Mouse (Mus musculus) lung, embryonic 15.5 days (tissue): ENCODE results near the gene Hnrnph2. TPM values are rescaled to one million over a fixed set of nuclear protein-coding genes. Genes with fewer than 3 reads are reported as not detected.

Source experiments
- ATAC-seq: fragments of 200-750 bp; cut with Nextera tagmentation; 2 replicates; pipeline ENCODE4 v1.8.0; 2017; ENCODE audit warnings: moderate number of reproducible peaks, borderline replicate concordance; ENCODE audit not compliant: low FRiP score, low TSS enrichment; ENCODE audit errors: extremely low read depth
- H3K27ac ChIP-seq: fragments of 300-500 bp; sonication (generic); 2 replicates; pipeline ENCODE4 v1.5.1; 2015; ENCODE audit warnings: moderate library complexity, mild to moderate bottlenecking, inconsistent platforms
- H3K27me3 ChIP-seq: fragments of 300-500 bp; sonication (generic); 2 replicates; pipeline ENCODE4 v1.6.1; 2015; ENCODE audit warnings: inconsistent platforms
- H3K36me3 ChIP-seq: fragments of 300-500 bp; sonication (generic); 2 replicates; pipeline ENCODE4 v1.6.1; 2015; ENCODE audit warnings: inconsistent platforms
- H3K4me1 ChIP-seq: fragments of 300-500 bp; sonication (generic); 2 replicates; pipeline ENCODE4 v1.6.1; 2015; ENCODE audit warnings: inconsistent platforms
- H3K4me2 ChIP-seq: fragments of 300-500 bp; sonication (generic); 2 replicates; pipeline ENCODE4 v1.6.1; 2015; ENCODE audit warnings: inconsistent platforms, mild to moderate bottlenecking, moderate library complexity
- H3K4me3 ChIP-seq: fragments of 300-500 bp; sonication (generic); 2 replicates; pipeline ENCODE4 v1.5.1; 2015; ENCODE audit warnings: mild to moderate bottlenecking, inconsistent platforms
- H3K9ac ChIP-seq: fragments of 300-500 bp; sonication (generic); 2 replicates; pipeline ENCODE4 v1.6.1; 2015; ENCODE audit warnings: inconsistent platforms
- H3K9me3 ChIP-seq: fragments of 300-500 bp; sonication (generic); 2 replicates; pipeline ENCODE4 v1.6.1; 2016; ENCODE audit warnings: inconsistent platforms
- WGBS: fragments of 180-500 bp; shearing (Covaris S2); methylation state at CpG from one replicate; pipeline ENCODE4 v1.1.7; 2015; 5-methylcytosine and 5-hydroxymethylcytosine counted together
- polyA plus RNA-seq: library from polyadenylated mRNA; unstranded; fragments of >200 nt; fragmentation: Nextera tagmentation; extraction: Ambion mirVana; gene quantifications from 2 replicates; pipeline ENCODE4 v1.2.1, GENCODE M21; 2015

Gene Hnrnph2
- polyA plus RNA-seq, 1 experiment from 2014 or later: 168 TPM

GRCm38 (mm10) chrX:134620254-134620865 lies 19.4 kb downstream of the Hnrnph2 start:
- Histone ChIP-seq H3K9me3 (no peaks in the 10 kb centered on the region), H3K36me3 (no peaks in the 10 kb centered on the region), H3K4me2 (no peak overlapping the region), H3K27me3 (no peaks in the 10 kb centered on the region), H3K4me3 (no peak overlapping the region), H3K9ac (no peak overlapping the region), H3K4me1 (no peaks in the 10 kb centered on the region), H3K27ac (no peak overlapping the region)
- 50% methylated on average over 8 of the region's 8 CpGs for WGBS
- ATAC-seq: no peak

DNA sequence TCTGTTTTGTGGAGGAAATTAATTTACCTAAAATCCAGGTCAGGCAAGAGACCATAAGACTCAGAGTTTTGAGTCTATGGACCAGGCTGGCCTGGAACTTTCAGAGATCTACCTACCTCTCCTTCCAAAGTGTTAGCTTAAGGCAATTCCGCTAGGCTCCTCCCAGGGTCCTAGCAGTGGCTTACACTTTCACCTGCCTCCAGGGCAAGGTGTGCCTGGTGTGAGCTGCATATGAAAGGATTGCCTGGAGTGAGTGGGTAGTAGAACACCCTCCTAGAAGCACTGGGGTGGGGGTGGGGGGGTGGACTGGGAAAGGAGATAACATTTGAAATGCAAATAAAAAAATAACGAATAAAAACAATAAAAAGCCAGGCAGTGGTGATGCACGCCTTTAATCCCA lies 20.7 kb downstream of the Hnrnph2 start:
- no peaks in the 10 kb centered on the region for H3K9me3 ChIP-seq
- whole genome bisulfite sequencing: 72% methylated on average over 3 of the region's 3 CpGs
- no peak for ATAC-seq

DNA sequence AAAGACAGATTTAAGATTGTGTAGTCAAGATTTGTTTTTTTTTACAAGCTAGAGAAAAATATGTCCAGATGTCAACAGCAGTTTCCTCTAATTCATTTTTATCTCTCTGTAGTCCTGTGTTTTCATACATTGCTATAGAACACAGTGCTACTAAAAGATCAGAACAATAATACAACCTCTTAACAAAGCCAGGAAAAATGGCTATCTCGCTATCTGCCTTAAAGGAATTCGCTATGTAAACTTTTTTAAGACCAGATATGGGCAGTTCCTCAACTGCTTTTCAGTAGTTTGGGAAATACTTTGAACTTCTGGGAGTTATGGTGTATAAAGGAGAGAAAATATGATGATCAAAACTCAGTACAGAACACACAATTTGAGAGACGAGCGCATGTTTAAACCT lies 22.4 kb downstream of the Hnrnph2 start:
- Histone ChIP-seq H3K9me3 (no peaks in the 10 kb centered on the region), H3K9ac (no peak overlapping the region), H3K4me3 (no peak overlapping the region), H3K27me3 (no peaks in the 10 kb centered on the region), H3K27ac (no peak overlapping the region), H3K36me3 (no peaks in the 10 kb centered on the region), H3K4me1 (no peaks in the 10 kb centered on the region), H3K4me2 (no peak overlapping the region)
- 51% methylated on average over 4 of the region's 4 CpGs for WGBS
- ATAC-seq: no peak

More for the DNA sequence above, 20.7 kb downstream of the Hnrnph2 start:
- Histone ChIP-seq H3K4me1 (no peaks in the 10 kb centered on the region), H3K36me3 (no peaks in the 10 kb centered on the region), H3K4me2 (no peak overlapping the region), H3K27ac (no peak overlapping the region), H3K27me3 (no peaks in the 10 kb centered on the region), H3K9ac (no peak overlapping the region), H3K4me3 (no peak overlapping the region)

DNA sequence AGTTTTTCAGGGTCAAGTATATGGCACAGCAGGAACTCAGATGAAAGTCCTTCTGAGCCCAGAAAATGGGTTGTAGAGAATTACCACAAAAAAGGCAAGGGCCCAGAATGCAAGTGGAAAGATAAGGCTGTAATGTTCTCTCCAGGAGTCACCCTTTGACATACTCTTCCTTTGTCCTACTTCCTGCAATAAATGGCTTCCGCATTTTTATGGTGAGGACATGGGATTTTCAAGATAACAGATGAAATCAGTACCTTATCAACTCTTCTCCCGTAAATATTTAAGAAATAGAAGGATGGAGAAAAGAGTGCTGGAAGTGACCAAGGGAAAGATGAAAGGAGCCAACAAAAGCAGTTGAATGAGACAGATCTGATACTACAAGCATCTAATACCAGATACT lies 27.2 kb downstream of the Hnrnph2 start:
- Histone ChIP-seq H3K36me3 (no peaks in the 10 kb centered on the region), H3K9ac (no peak overlapping the region), H3K4me3 (no peak overlapping the region), H3K4me1 (no peaks in the 10 kb centered on the region), H3K4me2 (no peak overlapping the region), H3K27me3 (no peaks in the 10 kb centered on the region), H3K9me3 (no peaks in the 10 kb centered on the region), H3K27ac (no peak overlapping the region)
- WGBS: 67% methylated on average over 2 of the region's 2 CpGs
- no peak for ATAC-seq

DNA sequence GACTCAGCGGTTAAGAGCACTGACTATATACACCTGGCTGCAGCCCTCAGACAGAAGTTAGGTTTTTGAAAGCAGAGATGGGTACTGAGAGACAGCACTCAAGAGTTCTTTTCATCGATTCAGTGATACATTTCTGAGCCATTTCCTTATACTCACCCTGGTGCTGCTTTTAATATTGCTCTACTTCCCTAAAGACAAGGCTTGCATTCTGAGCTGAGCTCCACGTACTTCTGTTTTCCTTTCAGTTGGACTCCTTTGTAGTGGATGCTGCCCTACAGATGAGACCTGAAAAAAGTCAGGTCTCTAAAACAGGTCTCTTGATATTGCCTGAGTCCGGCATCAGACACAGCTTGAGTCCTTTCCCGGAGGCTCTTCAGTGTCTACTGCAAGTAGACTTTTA lies 31.7 kb downstream of the Hnrnph2 start:
- Histone ChIP-seq H3K27me3 (no peaks in the 10 kb centered on the region), H3K9ac (no peak overlapping the region), H3K9me3 (no peaks in the 10 kb centered on the region), H3K4me2 (no peak overlapping the region), H3K4me1 (no peaks in the 10 kb centered on the region), H3K36me3 (no peaks in the 10 kb centered on the region), H3K27ac (no peak overlapping the region), H3K4me3 (no peak overlapping the region)
- no peak for ATAC-seq
- 85% methylated on average over 5 of the region's 5 CpGs for WGBS

- H3K4me2 ChIP-seq: no peak overlapping the region
- 32% methylated on average over 3 of the region's 3 CpGs for WGBS
- H3K27me3 ChIP-seq: no peaks in the 10 kb centered on the region
- H3K36me3 ChIP-seq: no peaks in the 10 kb centered on the region
- no peak for ATAC-seq
- no peak overlapping the region for H3K9ac ChIP-seq
- no peaks in the 10 kb centered on the region for H3K9me3 ChIP-seq
- no peaks in the 10 kb centered on the region for H3K4me1 ChIP-seq
- H3K27ac ChIP-seq: no peak overlapping the region
- no peak overlapping the region for H3K4me3 ChIP-seq
These were observed 34.1 kb downstream of the Hnrnph2 start for GRCm38 (mm10) chrX:134635111-134635510.

DNA sequence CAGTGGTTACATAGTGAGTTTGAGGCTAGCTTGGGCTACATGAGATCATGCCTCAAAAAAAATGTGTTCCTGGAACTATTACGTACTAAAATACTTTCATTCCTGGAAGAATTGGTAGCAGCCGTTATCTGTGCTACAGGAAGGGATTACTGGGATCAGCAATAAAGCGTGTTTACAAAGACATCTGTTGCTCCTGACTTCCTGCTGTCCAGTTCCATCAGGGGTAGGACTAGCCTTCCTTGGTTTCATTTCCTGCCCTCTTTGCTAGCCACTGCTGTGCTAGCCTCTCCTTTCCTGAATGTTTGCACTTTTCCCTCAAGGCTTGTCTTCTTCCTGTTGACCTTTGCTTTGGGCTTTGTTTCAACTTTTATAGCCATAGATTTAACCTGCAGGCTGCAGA lies 34.9 kb downstream of the Hnrnph2 start:
- Histone ChIP-seq H3K9me3 (no peaks in the 10 kb centered on the region), H3K4me1 (no peaks in the 10 kb centered on the region), H3K27me3 (no peaks in the 10 kb centered on the region), H3K9ac (no peak overlapping the region), H3K27ac (no peak overlapping the region), H3K36me3 (no peaks in the 10 kb centered on the region), H3K4me3 (no peak overlapping the region), H3K4me2 (no peak overlapping the region)
- 53% methylated on average over 3 of the region's 3 CpGs for WGBS
- no peak for ATAC-seq

GRCm38 (mm10) chrX:134641000-134641760 lies 40.2 kb downstream of the Hnrnph2 start:
- no peak overlapping the region for H3K4me3 ChIP-seq
- H3K9me3 ChIP-seq: no peaks in the 10 kb centered on the region
- no peaks in the 10 kb centered on the region for H3K27me3 ChIP-seq
- H3K27ac ChIP-seq: peak overlapping the region; percentile 57
- no peak overlapping the region for H3K9ac ChIP-seq
- no peak for ATAC-seq
- no peaks in the 10 kb centered on the region for H3K36me3 ChIP-seq
- no peaks in the 10 kb centered on the region for H3K4me1 ChIP-seq
- 51% methylated on average over 10 of the region's 10 CpGs for WGBS
- no peak overlapping the region for H3K4me2 ChIP-seq

DNA sequence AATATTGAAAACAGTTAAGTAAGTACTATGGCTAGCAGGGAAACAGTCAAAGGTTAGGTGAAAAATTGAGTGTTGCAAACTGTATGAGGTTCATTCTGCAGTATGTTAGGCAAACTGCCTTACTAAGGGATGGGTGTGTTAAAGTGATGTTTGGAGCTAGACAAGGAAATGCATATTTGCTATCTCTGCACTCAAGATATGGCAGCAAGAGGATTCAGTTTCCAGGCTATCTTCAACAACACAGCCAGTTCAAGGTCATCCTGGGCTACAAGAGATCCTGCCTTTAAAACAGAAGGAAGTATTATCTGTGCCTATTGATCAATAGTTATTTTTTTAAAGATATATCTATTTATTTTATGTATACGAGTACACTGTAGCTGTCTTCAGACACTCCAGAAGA lies 45.4 kb downstream of the Hnrnph2 start:
- 76% methylated on average over 1 of the region's 1 CpGs for WGBS
- Histone ChIP-seq H3K27me3 (no peaks in the 10 kb centered on the region), H3K4me3 (no peak overlapping the region), H3K9me3 (no peaks in the 10 kb centered on the region), H3K36me3 (no peaks in the 10 kb centered on the region), H3K9ac (no peak overlapping the region), H3K27ac (no peak overlapping the region), H3K4me1 (no peaks in the 10 kb centered on the region), H3K4me2 (no peak overlapping the region)
- ATAC-seq: no peak

- no peak overlapping the region for H3K27ac ChIP-seq
- 60% methylated on average over 8 of the region's 8 CpGs for WGBS
- H3K9me3 ChIP-seq: no peaks in the 10 kb centered on the region
- no peaks in the 10 kb centered on the region for H3K4me1 ChIP-seq
- H3K36me3 ChIP-seq: no peaks in the 10 kb centered on the region
- H3K4me2 ChIP-seq: no peak overlapping the region
- H3K9ac ChIP-seq: no peak overlapping the region
- no peaks in the 10 kb centered on the region for H3K27me3 ChIP-seq
- no peak overlapping the region for H3K4me3 ChIP-seq
- ATAC-seq: no peak
These were observed 46.4 kb downstream of the Hnrnph2 start for GRCm38 (mm10) chrX:134647421-134647820.

GRCm38 (mm10) chrX:134648031-134648692 lies 47.2 kb downstream of the Hnrnph2 start:
- peak; percentile 69 for ATAC-seq
- H3K4me3 ChIP-seq: no peak overlapping the region
- no peaks in the 10 kb centered on the region for H3K27me3 ChIP-seq
- no peaks in the 10 kb centered on the region for H3K36me3 ChIP-seq
- H3K4me2 ChIP-seq: no peak overlapping the region
- no peak overlapping the region for H3K9ac ChIP-seq
- H3K27ac ChIP-seq: no peak overlapping the region
- H3K4me1 ChIP-seq: no peaks in the 10 kb centered on the region
- no peaks in the 10 kb centered on the region for H3K9me3 ChIP-seq
- WGBS: 15% methylated on average over 11 of the region's 11 CpGs

DNA sequence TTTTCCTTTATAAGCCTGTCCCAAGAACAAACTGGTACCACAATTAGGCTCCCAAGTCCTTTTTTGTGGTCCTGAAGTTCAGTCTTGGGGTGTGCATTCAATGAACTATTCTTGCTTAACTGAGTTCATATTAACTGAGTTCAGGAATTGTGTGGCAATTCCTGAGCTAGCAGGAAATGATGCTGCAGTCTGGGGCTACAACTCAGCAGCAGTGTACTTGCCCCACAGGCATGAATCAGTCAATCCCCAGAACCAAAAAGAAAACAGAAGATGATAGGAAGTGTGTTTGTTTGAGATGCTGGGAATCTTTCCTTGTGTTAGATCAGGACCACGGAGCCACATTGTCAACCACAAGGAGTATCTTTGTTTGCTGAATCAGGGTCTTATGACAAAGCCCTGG lies 51.1 kb downstream of the Hnrnph2 start:
- no peak for ATAC-seq
- H3K27me3 ChIP-seq: no peaks in the 10 kb centered on the region
- 58% methylated on average over 1 of the region's 1 CpGs for WGBS
- H3K9ac ChIP-seq: no peak overlapping the region
- no peak overlapping the region for H3K4me2 ChIP-seq
- H3K36me3 ChIP-seq: no peaks in the 10 kb centered on the region
- no peaks in the 10 kb centered on the region for H3K4me1 ChIP-seq
- no peak overlapping the region for H3K27ac ChIP-seq
- H3K9me3 ChIP-seq: no peaks in the 10 kb centered on the region
- no peak overlapping the region for H3K4me3 ChIP-seq
